Mouse (Mus musculus): Measurements from ENCODE around the gene Ctsf.

GRCm38 (mm10) chr19:4849800-4850199 lies 5.1 kb upstream of the Ctsf start:
- TF ChIP-seq CTCF (IDR thresholded peaks at IDR 0.05; ENCODE audit: extremely low read depth, insufficient read depth, low read length) (no peak), POLR2A (IDR thresholded peaks at IDR 0.05; ENCODE audit: extremely low read depth, insufficient read depth, low read length) (no peak)

Measured in cortical plate, adult 2 months (tissue).